Mouse (Mus musculus) CD4-positive naive resting alpha-beta T cell, adult 57 days (primary cell): ENCODE results near the gene Ftl1. TPM values are rescaled to one million over a fixed set of nuclear protein-coding genes. Genes with fewer than 3 reads are reported as not detected.

Experiments
- total RNA-seq: library from RNA; stranded (reverse); gene quantifications from one replicate; pipeline ENCODE4 v1.2.4, GENCODE M21; 2023

Gene Ftl1
- total RNA-seq = 537 TPM

GRCm38 (mm10) chr7:45459564-45460140, at the start of gene Ftl1:
Gene Ftl1 (minus strand): TSS chr7:45459884.

DNA sequence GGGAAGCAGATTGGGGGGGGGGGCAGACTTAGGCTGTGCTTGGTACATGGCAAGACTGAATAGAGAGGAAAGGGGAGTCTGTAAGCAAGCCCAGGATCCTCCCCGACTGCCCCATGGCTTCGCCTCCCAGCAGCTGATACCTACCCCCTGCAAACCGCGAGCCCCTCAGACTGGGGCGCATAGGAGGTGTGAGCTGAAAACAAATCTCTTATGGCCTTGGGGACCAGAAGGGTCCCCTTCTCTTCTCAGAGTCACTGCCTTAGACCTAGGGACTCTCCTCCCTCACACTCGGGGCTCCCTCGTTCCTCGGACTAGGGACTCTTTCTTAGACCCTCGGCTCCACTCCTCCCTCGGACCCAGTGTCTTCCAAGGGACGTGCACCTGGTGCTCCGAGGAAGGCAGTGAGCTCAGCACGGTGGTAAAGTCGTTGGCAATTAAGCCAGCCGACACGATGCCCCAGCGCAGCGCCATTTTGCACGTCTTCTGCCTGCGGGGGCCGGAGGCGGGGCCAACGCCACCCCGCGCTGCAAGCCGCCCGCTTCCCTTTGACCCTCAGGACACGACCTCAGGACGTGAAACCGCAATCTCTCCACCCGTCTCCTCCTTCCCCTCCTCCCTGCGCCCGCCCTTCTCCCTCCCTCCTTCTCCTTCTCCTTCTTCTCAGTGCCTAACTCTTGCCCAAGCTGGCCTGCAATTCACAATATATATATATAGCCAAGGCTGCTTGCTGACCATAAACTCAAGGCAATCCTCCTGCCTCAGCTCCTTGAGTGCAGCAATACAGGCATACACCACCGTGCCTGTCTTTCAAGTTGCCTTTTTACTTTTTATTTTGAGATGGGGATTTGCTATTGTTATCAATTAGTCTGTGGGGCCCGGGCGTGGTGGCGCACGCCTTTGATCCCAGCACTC, 28.9 kb upstream of the Ftl1 start, which contains the start of gene Dhdh:
Dhdh (minus strand) TSS at position 513 of the 912 bp plus-strand sequence.

GRCm38 (mm10) chr7:45486761-45487415, 27.2 kb upstream of the Ftl1 start, which contains the start of gene Gm45808:
Gene Gm45808 (minus strand): TSS chr7:45486811.

GRCm38 (mm10) chr7:45481374-45481927, 21.8 kb upstream of the Ftl1 start, which contains the start of gene Tulp2:
Gene Tulp2 (plus strand): TSS chr7:45481877.

GRCm38 (mm10) chr7:45466283-45467089, 6.8 kb upstream of the Ftl1 start, which contains the start of gene Bax:
Gene Bax (minus strand): TSS chr7:45466898.

DNA sequence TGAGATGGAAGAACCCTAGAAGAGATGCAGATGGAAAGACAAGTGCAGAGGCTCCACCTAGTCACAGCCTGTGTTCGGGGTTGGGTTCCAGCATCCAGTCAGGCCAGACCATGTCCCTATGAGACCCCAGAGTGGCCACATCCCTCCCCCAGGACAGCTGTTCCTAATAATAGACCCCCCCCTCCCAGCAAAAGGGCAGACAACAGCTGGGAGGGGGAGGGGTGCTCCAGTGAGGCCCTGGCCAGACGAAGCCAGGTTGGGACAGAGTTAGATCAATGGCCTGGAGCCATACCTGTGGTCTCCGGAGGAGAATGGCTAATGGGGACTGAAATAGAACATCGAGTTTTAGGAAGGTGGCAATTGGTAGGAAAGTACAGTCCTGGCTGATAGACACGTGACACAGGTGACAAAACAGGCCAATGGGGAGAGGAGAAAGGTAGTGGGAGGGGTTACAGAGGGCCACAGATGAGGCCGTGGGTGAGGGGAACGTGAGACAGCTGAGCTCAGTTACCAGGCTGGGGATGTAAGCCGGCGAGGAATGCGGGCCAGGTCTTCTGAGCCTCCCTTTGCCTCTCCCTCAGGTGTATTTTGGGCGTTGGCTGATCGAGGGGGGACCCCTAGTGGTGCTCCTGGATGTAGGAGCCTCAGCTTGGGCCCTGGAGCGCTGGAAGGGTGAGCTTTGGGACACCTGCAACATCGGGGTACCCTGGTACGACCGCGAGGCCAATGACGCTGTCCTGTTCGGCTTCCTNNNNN, 22.0 kb downstream of the Ftl1 start, which contains the start of gene Ruvbl2:
Ruvbl2 (minus strand) TSS at position 576 of the 756 bp plus-strand sequence.

GRCm38 (mm10) chr7:45434203-45435015, 25.3 kb downstream of the Ftl1 start, which contains the start of gene Gys1:
Gene Gys1 (plus strand): TSS chr7:45434844.

GRCm38 (mm10) chr7:45420615-45420919, 39.1 kb downstream of the Ftl1 start, which contains the start of gene Lhb:
Gene Lhb (plus strand): TSS chr7:45420820.

GRCm38 (mm10) chr7:45413113-45413863, 46.4 kb downstream of the Ftl1 start, which contains the start of gene Ntf5:
Gene Ntf5 (plus strand): TSS chr7:45413695.

Other genes with a start within 250 kb of the Ftl1 start
- not detected for gene Dkkl1, start 247.7 kb downstream of the Ftl1 start, total RNA-seq
- not detected for gene Tead2, start 244.1 kb downstream of the Ftl1 start, total RNA-seq
- 346 TPM for gene Cd37, start 220.8 kb downstream of the Ftl1 start, total RNA-seq
- not detected for gene Slc6a16, start 218.8 kb downstream of the Ftl1 start, total RNA-seq
- not detected for gene Slc6a21, start 182.4 kb downstream of the Ftl1 start, total RNA-seq
- gene Trpm4, start 126.1 kb downstream of the Ftl1 start, total RNA-seq = 10.0 TPM
- not detected for gene Hrc, start 124.6 kb downstream of the Ftl1 start, total RNA-seq
- 0.47 TPM for gene Ppfia3, start 92.9 kb downstream of the Ftl1 start, total RNA-seq
- gene Lin7b, start 89.3 kb downstream of the Ftl1 start, total RNA-seq = 2.6 TPM
- gene Snrnp70, start 64.1 kb downstream of the Ftl1 start, total RNA-seq = 701 TPM
- not detected for gene Kcna7, start 54.2 kb downstream of the Ftl1 start, total RNA-seq
- not detected for gene Ntf5, start 46.2 kb downstream of the Ftl1 start, total RNA-seq
- not detected for gene Lhb, start 39.1 kb downstream of the Ftl1 start, total RNA-seq
- gene Gys1, start 25.0 kb downstream of the Ftl1 start, total RNA-seq = 5.9 TPM
- 50.8 TPM for gene Ruvbl2, start 21.8 kb downstream of the Ftl1 start, total RNA-seq
- gene Bax, start 7.0 kb upstream of the Ftl1 start, total RNA-seq = 74.8 TPM
- not detected for gene Tulp2, start 22.0 kb upstream of the Ftl1 start, total RNA-seq
- gene Gm45808, start 26.9 kb upstream of the Ftl1 start, total RNA-seq = not detected
- 1.2 TPM for gene Dhdh, start 28.9 kb upstream of the Ftl1 start, total RNA-seq
- 80.1 TPM for gene Nucb1, start 50.5 kb upstream of the Ftl1 start, total RNA-seq
- 949 TPM for gene Ppp1r15a, start 66.4 kb upstream of the Ftl1 start, total RNA-seq
- gene Plekha4, start 66.4 kb upstream of the Ftl1 start, total RNA-seq = 3.9 TPM
- 2.9 TPM for gene Hsd17b14, start 95.0 kb upstream of the Ftl1 start, total RNA-seq
- 52.3 TPM for gene Bcat2, start 110.3 kb upstream of the Ftl1 start, total RNA-seq
- gene Fgf21, start 155.6 kb upstream of the Ftl1 start, total RNA-seq = not detected
- gene Fut1, start 157.4 kb upstream of the Ftl1 start, total RNA-seq = not detected
- not detected for gene Izumo1, start 161.9 kb upstream of the Ftl1 start, total RNA-seq
- 0.47 TPM for gene Rasip1, start 167.6 kb upstream of the Ftl1 start, total RNA-seq
- not detected for gene Mamstr, start 180.1 kb upstream of the Ftl1 start, total RNA-seq
- not detected for gene Fut2, start 206.5 kb upstream of the Ftl1 start, total RNA-seq
- 0.38 TPM for gene Ntn5, start 224.1 kb upstream of the Ftl1 start, total RNA-seq
- not detected for gene Sec1, start 234.5 kb upstream of the Ftl1 start, total RNA-seq
- gene Car11, start 240.0 kb upstream of the Ftl1 start, total RNA-seq = 12.3 TPM
- gene Dbp, start 245.2 kb upstream of the Ftl1 start, total RNA-seq = 41.2 TPM